Mouse (Mus musculus) kidney, postnatal 0 days (tissue): Measurements from ENCODE around the gene Cdk2ap2. TPM values are rescaled to one million over a fixed set of nuclear protein-coding genes. Genes with fewer than 3 reads are reported as not detected.
A peak's percentile ranks its signal among the peaks of the same experiment; 100 is the strongest.
"Not testable (repeated sequence)": the region's sequence is repeated elsewhere in the genome, so short reads cannot be mapped to it uniquely, and the experiment has no call there.

Experiments
- ATAC-seq: fragments of 200-750 bp; cut with Nextera tagmentation; replicated peaks from 2 replicates; pipeline ENCODE4 v1.8.0; 2017; ENCODE audit warnings: low read depth, moderate number of reproducible peaks, moderate TSS enrichment, moderate library complexity; ENCODE audit not compliant: low FRiP score
- DNase-seq: peaks from one replicate; pipeline ENCODE4 v3.0.0-alpha.2; 2016; ENCODE audit warnings: low spot score
- H3K27ac ChIP-seq: fragments of 300-500 bp; sonication (generic); 2 replicates; pipeline ENCODE4 v1.5.1; 2014; ENCODE audit warnings: mild to moderate bottlenecking
- H3K27me3 ChIP-seq: fragments of 300-500 bp; sonication (generic); 2 replicates; pipeline ENCODE4 v1.6.1; 2014; ENCODE audit warnings: low read length, mixed read lengths; ENCODE audit not compliant: insufficient read depth
- H3K36me3 ChIP-seq: fragments of 300-500 bp; sonication (generic); 2 replicates; pipeline ENCODE4 v1.6.1; 2014; ENCODE audit warnings: low read length, mixed read lengths; ENCODE audit not compliant: insufficient read depth
- H3K4me1 ChIP-seq: fragments of 300-500 bp; sonication (generic); replicated peaks from 2 replicates; pipeline ENCODE4 v1.6.1; 2014; ENCODE audit warnings: antibody characterized with exemption, low read length, mixed read lengths; ENCODE audit not compliant: insufficient read depth
- H3K4me2 ChIP-seq: fragments of 300-500 bp; sonication (generic); 2 replicates; pipeline ENCODE4 v1.6.1; 2014; ENCODE audit warnings: mild to moderate bottlenecking, low read length, moderate library complexity, mixed read lengths
- H3K4me3 ChIP-seq: fragments of 300-500 bp; sonication (generic); replicated peaks from 2 replicates; pipeline ENCODE4 v1.5.1; 2014; ENCODE audit warnings: low read depth, low read length
- H3K9ac ChIP-seq: fragments of 300-500 bp; sonication (generic); 2 replicates; pipeline ENCODE4 v1.6.1; 2014; ENCODE audit warnings: low read depth, low read length
- H3K9me3 ChIP-seq: fragments of 300-500 bp; sonication (generic); replicated peaks from 2 replicates; pipeline ENCODE4 v1.6.1; 2016; ENCODE audit warnings: low read length, inconsistent platforms, mixed read lengths
- CTCF ChIP-seq: IDR thresholded peaks from 2 replicates; pipeline ENCODE4 v1.5.1; 2016; ENCODE audit warnings: antibody characterized with exemption, low read depth, mild to moderate bottlenecking, moderate library complexity
- WGBS: fragments of 180-500 bp; shearing (Covaris S2); extraction: QIAGEN DNeasy Blood & Tissue Kit; methylation state at CpG from one replicate; pipeline ENCODE4 v1.1.7; 2014; 5-methylcytosine and 5-hydroxymethylcytosine counted together
- polyA plus RNA-seq: library from polyadenylated mRNA; unstranded; fragments of >200 nt; fragmentation: Nextera tagmentation; extraction: Ambion mirVana; gene quantifications from 2 replicates; pipeline ENCODE4 v1.2.1, GENCODE M21; 2015

Cdk2ap2 gene
- polyA plus RNA-seq, 1 experiment from 2014 or later: 107 TPM

- Histone ChIP-seq H3K4me2 (no peak overlapping the region), H3K4me1 (peaks cover 13% of the 10 kb centered on the region; the same call in 1 of the 2 replicates), H3K27ac (no peak overlapping the region), H3K36me3 (peaks cover 25% of the 10 kb centered on the region), H3K27me3 (no peaks in the 10 kb centered on the region), H3K9me3 (no peaks in the 10 kb centered on the region), H3K9ac (no peak overlapping the region), H3K4me3 (no peak overlapping the region)
- WGBS: 89% methylated on average over 7 of the region's 7 CpGs
- TF ChIP-seq CTCF: no peak
- DNase-seq: no peak
- no peak for ATAC-seq
Measured at GRCm38 (mm10) chr19:4129462-4129861, 32.5 kb downstream of the Cdk2ap2 start.

GRCm38 (mm10) chr19:4130106-4130505 is 33.1 kb downstream of the Cdk2ap2 start:
- H3K9me3 ChIP-seq: no peaks in the 10 kb centered on the region
- no peak overlapping the region for H3K4me2 ChIP-seq
- DNase-seq (no peak), ATAC-seq (no peak)
- 63% methylated on average over 4 of the region's 4 CpGs for WGBS
- H3K9ac ChIP-seq: no peak overlapping the region
- H3K36me3 ChIP-seq: peaks cover 25% of the 10 kb centered on the region
- H3K27me3 ChIP-seq: no peaks in the 10 kb centered on the region
- peaks cover 13% of the 10 kb centered on the region; the same call in 1 of the 2 replicates for H3K4me1 ChIP-seq
- H3K27ac ChIP-seq: no peak overlapping the region
- no peak overlapping the region for H3K4me3 ChIP-seq
- no peak for TF ChIP-seq CTCF

GRCm38 (mm10) chr19:4131075-4131474 is 34.1 kb downstream of the Cdk2ap2 start:
- Histone ChIP-seq H3K4me1 (peaks cover 13% of the 10 kb centered on the region; the same call in 1 of the 2 replicates), H3K4me2 (no peak overlapping the region), H3K27ac (no peak overlapping the region), H3K9me3 (no peaks in the 10 kb centered on the region), H3K36me3 (peaks cover 25% of the 10 kb centered on the region), H3K4me3 (no peak overlapping the region), H3K9ac (no peak overlapping the region), H3K27me3 (no peaks in the 10 kb centered on the region)
- ATAC-seq (no peak), DNase-seq (no peak)
- no peak for TF ChIP-seq CTCF
- 89% methylated on average over 5 of the region's 5 CpGs for WGBS

GRCm38 (mm10) chr19:4131768-4132167 is 34.8 kb downstream of the Cdk2ap2 start:
- 87% methylated on average over 2 of the region's 2 CpGs for WGBS
- H3K4me3 ChIP-seq: no peak overlapping the region
- ATAC-seq: no peak
- peaks cover 6% of the 10 kb centered on the region; the same call in 1 of the 2 replicates for H3K4me1 ChIP-seq
- peaks cover 25% of the 10 kb centered on the region for H3K36me3 ChIP-seq
- no peak for DNase-seq
- H3K27ac ChIP-seq: no peak overlapping the region
- no peak overlapping the region for H3K9ac ChIP-seq
- no peaks in the 10 kb centered on the region for H3K9me3 ChIP-seq
- no peaks in the 10 kb centered on the region for H3K27me3 ChIP-seq
- TF ChIP-seq CTCF: peak; percentile 31; the same call in 1 of the 2 replicates
- no peak overlapping the region for H3K4me2 ChIP-seq

GRCm38 (mm10) chr19:4134354-4134753 is 37.4 kb downstream of the Cdk2ap2 start:
- 86% methylated on average over 4 of the region's 4 CpGs for WGBS
- DNase-seq: no peak
- Histone ChIP-seq H3K9ac (no peak overlapping the region), H3K4me2 (no peak overlapping the region), H3K27me3 (no peaks in the 10 kb centered on the region), H3K9me3 (no peaks in the 10 kb centered on the region), H3K4me1 (no peaks in the 10 kb centered on the region), H3K36me3 (peaks cover 20% of the 10 kb centered on the region; the same call in 1 of the 2 replicates), H3K27ac (no peak overlapping the region), H3K4me3 (no peak overlapping the region)
- TF ChIP-seq CTCF: no peak
- no peak for ATAC-seq

- H3K9ac ChIP-seq, H3K27ac ChIP-seq, H3K4me1 ChIP-seq, H3K27me3 ChIP-seq, H3K4me3 ChIP-seq, ATAC-seq, H3K9me3 ChIP-seq, H3K4me2 ChIP-seq, DNase-seq: not testable (repeated sequence)
- WGBS: 70% methylated on average over 6 of the region's 6 CpGs
- peaks cover 15% of the 10 kb centered on the region; the same call in 1 of the 2 replicates for H3K36me3 ChIP-seq
Measured at GRCm38 (mm10) chr19:4135229-4135962, 38.4 kb downstream of the Cdk2ap2 start.
